Mouse (Mus musculus) spleen, adult 12 weeks (tissue): ENCODE results near the gene Wbp1l.
A peak's percentile ranks its signal among the peaks of the same experiment; 100 is the strongest.
"Not testable (repeated sequence)": the region's sequence is repeated elsewhere in the genome, so short reads cannot be mapped to it uniquely, and the experiment has no call there.

Experiments
- DNase-seq: peaks from one replicate; pipeline ENCODE4 v3.0.0; 2022; ENCODE audit warnings: low spot score

Wbp1l gene

GRCm38 (mm10) chr19:46598720-46599252 is at the start of gene Wbp1l:
TSS of gene Wbp1l (plus strand) at chr19:46599084.
- peak; percentile 88 for DNase-seq

- DNase-seq, result no peak
Observed at GRCm38 (mm10) chr19:46550385-46550784, 48.5 kb upstream of the Wbp1l start.

DNA sequence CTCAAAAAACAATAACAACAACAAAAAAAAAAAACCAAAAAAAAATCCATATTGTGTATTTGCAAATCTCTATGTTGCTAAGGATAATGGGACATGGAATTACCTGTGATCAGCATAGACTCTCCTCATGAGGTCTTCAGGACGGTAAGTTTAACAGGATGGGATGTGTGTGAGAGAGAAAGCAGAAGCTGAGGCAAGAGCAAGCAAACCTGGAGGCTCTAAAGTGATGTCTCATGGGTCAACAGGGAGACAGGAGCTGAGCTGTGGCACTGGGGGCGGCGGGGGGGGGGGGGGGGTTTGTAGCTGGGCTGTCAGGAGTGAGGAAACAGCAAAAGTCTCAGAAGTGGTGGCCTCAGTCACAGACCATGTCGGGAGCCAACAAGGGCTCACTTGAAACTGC is 46.4 kb upstream of the Wbp1l start:
- no peak for DNase-seq

GRCm38 (mm10) chr19:46553541-46553955 is 45.3 kb upstream of the Wbp1l start:
- DNase-seq, result peak; percentile 24

- DNase-seq, result no peak
Observed at GRCm38 (mm10) chr19:46558009-46558408, 40.9 kb upstream of the Wbp1l start.

GRCm38 (mm10) chr19:46558631-46559030 is 40.3 kb upstream of the Wbp1l start:
- no peak for DNase-seq

DNA sequence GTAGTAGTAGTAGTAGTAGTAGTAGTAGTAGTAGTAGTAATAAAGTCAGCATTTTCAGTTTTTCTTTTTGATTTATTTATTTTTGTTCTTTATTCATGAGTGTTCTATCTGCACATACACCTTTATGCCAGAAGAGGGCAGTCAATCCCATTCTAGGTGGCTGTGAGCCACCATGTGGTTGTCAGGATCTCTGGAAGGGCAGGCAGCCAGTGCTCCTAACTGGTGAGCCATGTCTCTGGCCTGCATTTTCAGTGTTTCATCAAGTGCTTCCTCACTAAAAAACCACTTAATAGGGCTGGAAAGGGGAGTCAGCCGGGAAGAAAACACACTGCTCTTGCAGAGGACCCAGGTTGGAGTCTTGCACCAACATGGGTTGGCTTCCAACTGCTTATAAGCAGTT is 36.8 kb upstream of the Wbp1l start:
- DNase-seq, result no peak

GRCm38 (mm10) chr19:46562581-46563515 is 36.0 kb upstream of the Wbp1l start:
- no peak for DNase-seq

GRCm38 (mm10) chr19:46563603-46564002 is 35.3 kb upstream of the Wbp1l start:
- no peak for DNase-seq

DNA sequence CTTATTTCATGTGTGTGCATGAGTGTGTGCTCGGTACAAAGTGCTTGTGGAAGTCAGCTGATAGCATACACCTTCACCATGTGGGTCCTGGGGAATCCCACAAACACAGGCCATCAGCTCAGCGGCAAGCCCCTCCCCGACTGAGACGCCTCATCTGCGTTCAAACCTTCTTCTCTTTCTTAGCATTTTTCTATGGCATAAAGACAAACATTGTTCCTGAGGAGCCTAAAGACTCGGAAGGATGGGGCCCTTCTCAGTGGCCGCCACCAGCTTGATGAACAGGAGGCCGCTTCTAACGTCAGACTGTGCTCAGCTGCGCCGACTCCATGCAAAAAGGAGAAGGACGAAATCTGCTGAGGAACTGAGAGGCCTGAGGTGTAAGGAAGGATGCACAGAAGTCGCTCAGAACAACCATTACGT is 34.8 kb upstream of the Wbp1l start:
- no peak for DNase-seq

DNA sequence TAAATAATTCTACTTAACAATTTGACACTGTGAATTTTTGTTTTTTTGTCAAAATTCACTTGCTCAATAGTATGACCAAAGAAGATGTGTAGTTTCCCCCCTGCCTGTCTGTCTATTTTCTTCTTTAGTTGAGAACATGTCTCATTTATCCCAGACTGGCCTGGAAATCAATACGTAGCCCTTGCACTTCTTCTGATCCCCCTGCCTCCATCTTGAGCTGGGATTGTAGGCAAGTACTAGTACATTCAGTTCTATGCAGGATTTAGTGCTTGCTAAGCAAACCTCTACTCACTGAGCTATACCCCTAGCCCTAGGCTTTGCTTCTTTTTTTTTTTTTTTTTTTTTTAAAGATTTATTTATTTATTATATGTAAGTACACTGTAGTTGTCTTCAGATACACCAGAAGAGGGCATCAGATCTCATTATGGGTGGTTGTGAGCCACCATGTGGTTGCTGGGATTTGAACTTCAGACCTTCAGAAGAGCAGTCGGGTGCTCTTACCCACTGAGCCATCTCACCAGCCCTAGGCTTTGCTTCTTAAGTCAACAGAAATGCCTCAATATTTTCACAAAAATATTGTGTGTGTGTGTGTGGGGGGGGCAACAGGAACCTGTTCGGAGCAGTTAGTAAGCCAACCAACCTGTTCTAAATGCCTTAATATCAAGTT is 27.5 kb upstream of the Wbp1l start:
- not testable (repeated sequence) for DNase-seq

GRCm38 (mm10) chr19:46571878-46572244 is 27.0 kb upstream of the Wbp1l start:
- DNase-seq, result no peak

DNA sequence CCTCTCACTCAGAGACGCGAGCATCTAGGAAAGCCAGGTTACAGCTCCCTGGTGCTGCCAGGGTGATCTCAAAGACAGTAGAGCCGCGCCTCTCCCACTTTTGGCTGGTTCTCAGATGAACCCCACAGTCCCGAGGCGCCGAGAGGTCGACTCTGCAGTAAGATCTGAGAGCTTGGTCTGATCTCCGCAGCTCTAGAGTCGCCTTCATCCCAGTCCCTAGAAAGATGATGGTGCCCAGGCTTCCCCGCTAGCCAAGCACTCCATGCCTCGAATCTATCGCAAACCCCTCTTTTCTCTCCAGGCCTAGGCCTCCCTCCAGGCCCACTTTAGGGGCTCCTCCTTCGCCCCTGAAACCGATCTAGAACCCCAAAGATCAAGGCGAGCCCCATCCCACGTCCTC is 26.3 kb upstream of the Wbp1l start:
- DNase-seq, result no peak

- peak; percentile 86 for DNase-seq
Observed at GRCm38 (mm10) chr19:46572951-46573937, 25.6 kb upstream of the Wbp1l start, which contains the start of the genes Arl3 and Sfxn2. TSS of gene Arl3 (minus strand) at chr19:46573198. TSS of gene Sfxn2 (plus strand) at chr19:46573365.

GRCm38 (mm10) chr19:46573990-46574389 is 24.9 kb upstream of the Wbp1l start:
- DNase-seq, result no peak

DNA sequence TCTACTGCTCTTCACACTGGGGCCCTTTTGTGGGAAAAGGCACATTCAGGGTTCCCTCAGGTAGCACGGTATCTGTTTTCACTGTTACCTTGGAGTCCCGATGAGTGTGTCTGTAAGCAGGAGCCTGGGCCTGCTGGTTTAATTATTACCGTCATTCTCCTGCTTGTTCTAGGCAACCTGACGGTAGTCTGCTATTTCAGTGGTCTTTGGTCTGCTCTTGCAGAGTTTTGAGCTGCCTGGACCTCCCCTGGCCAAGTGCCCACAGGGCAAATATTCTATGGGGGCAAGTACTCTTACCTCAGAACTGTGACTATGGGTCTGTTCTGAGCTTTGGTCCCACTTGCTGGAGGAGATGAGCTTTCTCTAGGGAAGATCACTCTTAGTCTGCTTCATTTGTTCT is 23.7 kb upstream of the Wbp1l start:
- DNase-seq, result no peak

DNA sequence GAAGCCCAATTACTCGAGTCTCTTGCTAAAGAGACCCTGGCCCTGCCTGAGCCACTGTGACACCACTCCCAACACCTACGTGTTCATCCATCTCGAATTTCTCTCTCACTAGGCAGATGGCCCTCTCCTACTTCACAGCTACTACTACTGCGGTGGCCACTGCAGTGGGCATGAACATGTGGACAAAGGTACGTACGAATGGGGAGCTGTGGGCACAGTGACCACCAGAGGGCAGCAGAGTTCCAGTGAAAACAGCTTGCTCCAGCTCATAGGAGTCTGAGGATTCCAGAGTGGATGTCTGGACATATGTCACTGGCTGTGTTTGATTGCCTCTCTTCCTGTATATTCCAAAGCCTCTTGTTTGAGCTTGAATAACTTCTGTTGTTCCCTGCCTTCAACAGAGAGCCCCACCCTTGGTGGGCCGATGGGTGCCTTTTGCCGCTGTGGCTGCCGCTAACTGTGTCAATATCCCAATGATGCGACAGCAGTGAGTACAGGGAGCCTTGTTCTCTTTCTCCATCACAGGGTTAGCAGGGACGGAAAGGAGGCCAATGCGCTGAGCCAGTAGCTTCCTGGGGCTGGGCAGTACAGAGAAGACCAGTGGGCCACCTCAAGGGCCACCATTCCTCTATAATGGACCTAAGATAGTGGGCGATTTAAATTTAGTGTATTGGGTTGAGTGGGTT is 10.9 kb upstream of the Wbp1l start:
- peak; percentile 54 for DNase-seq

GRCm38 (mm10) chr19:46591575-46591974 is 7.3 kb upstream of the Wbp1l start:
- DNase-seq, result no peak

DNA sequence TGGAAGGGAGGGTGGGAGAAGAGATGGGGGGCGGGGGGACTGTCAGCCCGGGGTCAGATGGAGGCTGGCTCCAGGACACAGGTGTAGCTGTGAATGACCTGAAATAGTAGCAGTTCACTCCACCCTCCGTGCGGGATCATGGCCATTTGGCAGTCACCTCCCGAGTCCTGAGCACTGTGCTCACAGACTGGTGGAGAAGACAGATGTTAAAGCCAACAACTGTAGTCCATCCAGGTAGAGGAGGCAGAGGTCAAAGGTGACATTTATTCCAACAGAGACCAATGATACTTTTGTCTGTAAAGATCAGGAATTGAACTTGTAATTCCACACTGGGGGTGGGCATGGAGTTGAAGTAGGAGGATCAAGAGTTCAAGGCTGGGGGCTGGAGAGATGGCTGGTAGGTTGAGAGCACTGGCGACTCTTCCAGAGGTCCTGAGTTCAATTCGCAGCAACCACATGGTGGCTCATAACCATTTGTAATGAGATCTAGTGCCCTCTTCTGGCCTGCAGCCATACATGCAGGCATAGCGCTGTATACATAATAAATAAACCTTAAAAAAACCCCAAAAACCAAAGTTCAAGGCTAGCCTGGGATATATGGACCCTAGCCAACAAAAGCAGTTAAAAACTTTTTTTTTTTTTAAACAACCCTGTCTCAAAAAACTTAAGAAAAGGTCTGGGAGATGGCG is 6.0 kb upstream of the Wbp1l start:
- DNase-seq, result no peak

DNA sequence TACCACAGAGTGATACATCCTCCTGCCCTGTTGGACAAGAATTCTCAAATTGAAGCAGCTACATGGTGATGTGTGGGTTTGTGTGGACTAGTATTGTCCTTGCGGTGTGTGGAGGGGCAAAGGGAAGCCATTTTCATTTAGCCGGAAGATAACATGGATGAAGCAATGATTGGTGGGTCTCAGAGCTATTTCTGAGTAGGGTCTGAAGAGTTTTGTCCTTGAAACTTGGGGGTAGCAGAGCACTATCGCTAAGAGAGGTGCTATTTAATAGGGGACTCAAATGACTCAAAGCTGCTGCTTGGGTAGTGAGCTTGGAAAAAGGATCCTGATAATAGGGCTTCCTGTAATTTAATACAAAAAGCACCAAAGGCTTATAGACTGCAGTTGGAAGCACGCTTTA is 697 bp upstream of the Wbp1l start:
- no peak for DNase-seq
